Comparison of ENCODE assay signal across 1 mouse cellular context in the genomic region with DNA sequence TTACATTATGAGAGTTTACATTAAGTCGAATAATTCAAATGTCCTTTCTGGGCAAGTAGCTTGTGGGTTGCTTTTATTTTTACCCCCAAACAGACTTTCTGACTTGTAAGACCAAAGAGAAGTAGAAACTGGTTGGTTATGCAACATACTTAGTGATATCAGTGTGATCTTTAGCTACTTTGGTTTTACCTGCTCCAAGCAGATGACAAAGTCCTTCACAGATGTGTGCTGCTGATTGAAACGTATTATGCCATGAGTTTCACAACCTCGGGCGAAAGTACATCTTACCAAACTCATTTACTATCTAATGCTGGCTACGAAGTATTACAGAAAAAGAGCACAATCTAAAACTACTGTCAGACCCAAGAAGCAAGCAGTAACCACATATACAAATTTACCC.
TF ChIP-seq lines count a peak whose summit lies in the region.

No protein-coding gene starts in this region.

TF ChIP-seq in MEL, 35 proteins besides CTCF, POLR2A, EP300 and RAD21:
- no peak for TF ChIP-seq ZNF384 (IDR thresholded peaks at IDR 0.05; ENCODE audit: low read depth, low read length)
- TF ChIP-seq ZMIZ1 (IDR thresholded peaks at IDR 0.05; ENCODE audit: low read depth, low read length): no peak
- TF ChIP-seq MAX (IDR thresholded peaks at IDR 0.05; ENCODE audit: low read length): no peak
- no peak; the same call in 1 of the 2 replicates for TF ChIP-seq RCOR1 (IDR thresholded peaks at IDR 0.05; ENCODE audit: low read depth, low read length)
- no peak for TF ChIP-seq CHD1 (IDR thresholded peaks at IDR 0.05; ENCODE audit: low read depth, low read length)
- no peak for TF ChIP-seq ZKSCAN1 (IDR thresholded peaks at IDR 0.05; ENCODE audit: low read depth, low read length)
- 0 out of 2 replicates have a peak, but pooled peaks have one; percentile 17 for TF ChIP-seq TAL1 (IDR thresholded peaks at IDR 0.05; ENCODE audit: low read length)
- no peak for TF ChIP-seq USF2 (IDR thresholded peaks at IDR 0.05; ENCODE audit: borderline replicate concordance in 1 of 2, insufficient read depth in 1 of 2, low read depth in 1 of 2, low read length in 2 of 2)
- no peak for TF ChIP-seq POLR2AphosphoS5 (IDR thresholded peaks at IDR 0.05; ENCODE audit: borderline replicate concordance, low read depth, low read length)
- TF ChIP-seq ZC3H11A (IDR thresholded peaks at IDR 0.05; ENCODE audit: low read depth, low read length): no peak
- TF ChIP-seq MAZ (IDR thresholded peaks at IDR 0.05; ENCODE audit: low read depth, low read length): no peak
- no peak for TF ChIP-seq MYB (IDR thresholded peaks at IDR 0.05; ENCODE audit: low read depth, low read length)
- peak; percentile 67 for TF ChIP-seq GATA1 (IDR thresholded peaks at IDR 0.05; ENCODE audit: low read depth, low read length)
- no peak for TF ChIP-seq ETS1 (IDR thresholded peaks at IDR 0.05; ENCODE audit: low read depth, low read length)
- no peak for TF ChIP-seq KAT2A (conservative IDR thresholded peaks at IDR 0.05; ENCODE audit: low read depth, low read length)
- TF ChIP-seq USF1 (IDR thresholded peaks at IDR 0.05; ENCODE audit: low read depth, low read length): no peak
- no peak for TF ChIP-seq ELF1 (IDR thresholded peaks at IDR 0.05; ENCODE audit: low read depth, low read length)
- no peak for TF ChIP-seq MAFK (IDR thresholded peaks at IDR 0.05; ENCODE audit: borderline replicate concordance, low read depth, low read length)
- no peak for TF ChIP-seq POLR2AphosphoS2 (IDR thresholded peaks at IDR 0.05; ENCODE audit: low read length)
- peak; percentile 46; the same call in 1 of the 2 replicates for TF ChIP-seq TCF12 (IDR thresholded peaks at IDR 0.05; ENCODE audit: low read depth, low read length)
- TF ChIP-seq GABPA (IDR thresholded peaks at IDR 0.05; ENCODE audit: low read depth, low read length): no peak
- TF ChIP-seq MEF2A (IDR thresholded peaks at IDR 0.05; ENCODE audit: extremely low read depth, insufficient replicate concordance, low read depth, low read length, poor library complexity, severe bottlenecking): no peak
- no peak for TF ChIP-seq NELFE (IDR thresholded peaks at IDR 0.05; ENCODE audit: low read depth, low read length)
- TF ChIP-seq UBTF (IDR thresholded peaks at IDR 0.05; ENCODE audit: borderline replicate concordance, insufficient read depth, low read depth, low read length): no peak
- TF ChIP-seq MYC (IDR thresholded peaks at IDR 0.05; ENCODE audit: low read depth, low read length): peak; percentile 64; the same call in 1 of the 2 replicates
- no peak for TF ChIP-seq TBP (IDR thresholded peaks at IDR 0.05; ENCODE audit: low read depth, low read length)
- TF ChIP-seq BHLHE40 (IDR thresholded peaks at IDR 0.05; ENCODE audit: borderline replicate concordance, low read depth, low read length): no peak
